Mouse (Mus musculus) liver, postnatal 0 days (tissue): ENCODE measurements around the gene Ifi206.

Experiments used
- CTCF ChIP-seq: sonication (generic); IDR thresholded peaks from 2 replicates; pipeline ENCODE4 v1.5.1; 2016; ENCODE audit warnings: antibody characterized with exemption, low read depth
- EP300 ChIP-seq: IDR thresholded peaks from 2 replicates; pipeline ENCODE4 v1.6.1; 2016; ENCODE audit warnings: antibody characterized with exemption, low read depth, mild to moderate bottlenecking

DNA sequence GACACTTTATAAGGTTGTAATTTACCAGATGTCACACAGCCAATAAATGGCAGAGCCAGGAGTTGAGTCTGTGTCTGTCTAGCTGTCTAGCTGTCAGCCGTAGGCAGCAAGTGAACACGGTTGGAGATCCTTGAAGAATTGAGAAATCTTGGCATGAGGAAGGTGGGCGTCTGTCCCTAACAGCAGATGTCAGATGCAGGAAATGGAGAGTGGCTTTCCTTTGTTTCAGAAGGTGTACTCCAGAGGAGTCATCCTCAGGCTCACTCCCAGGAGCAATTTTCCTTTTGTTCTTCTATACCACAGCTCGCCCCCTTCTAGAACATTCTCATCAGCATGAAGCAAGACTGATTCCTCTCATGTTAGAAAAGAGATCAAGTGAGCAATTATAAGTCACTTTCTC, 40.2 kb downstream of the Ifi206 start:
- TF ChIP-seq CTCF (no peak), EP300 (no peak)
